Mouse (Mus musculus) layer of hippocampus, adult 9-10 months (tissue): Measurements from ENCODE around the gene Resp18.
"Not testable (repeated sequence)": the region's sequence is repeated elsewhere in the genome, so short reads cannot be mapped to it uniquely, and the experiment has no call there.

Source experiments
- DNase-seq: peaks from one replicate; pipeline ENCODE4 v3.0.0; 2022; ENCODE audit warnings: low spot score

The Resp18 gene

DNA sequence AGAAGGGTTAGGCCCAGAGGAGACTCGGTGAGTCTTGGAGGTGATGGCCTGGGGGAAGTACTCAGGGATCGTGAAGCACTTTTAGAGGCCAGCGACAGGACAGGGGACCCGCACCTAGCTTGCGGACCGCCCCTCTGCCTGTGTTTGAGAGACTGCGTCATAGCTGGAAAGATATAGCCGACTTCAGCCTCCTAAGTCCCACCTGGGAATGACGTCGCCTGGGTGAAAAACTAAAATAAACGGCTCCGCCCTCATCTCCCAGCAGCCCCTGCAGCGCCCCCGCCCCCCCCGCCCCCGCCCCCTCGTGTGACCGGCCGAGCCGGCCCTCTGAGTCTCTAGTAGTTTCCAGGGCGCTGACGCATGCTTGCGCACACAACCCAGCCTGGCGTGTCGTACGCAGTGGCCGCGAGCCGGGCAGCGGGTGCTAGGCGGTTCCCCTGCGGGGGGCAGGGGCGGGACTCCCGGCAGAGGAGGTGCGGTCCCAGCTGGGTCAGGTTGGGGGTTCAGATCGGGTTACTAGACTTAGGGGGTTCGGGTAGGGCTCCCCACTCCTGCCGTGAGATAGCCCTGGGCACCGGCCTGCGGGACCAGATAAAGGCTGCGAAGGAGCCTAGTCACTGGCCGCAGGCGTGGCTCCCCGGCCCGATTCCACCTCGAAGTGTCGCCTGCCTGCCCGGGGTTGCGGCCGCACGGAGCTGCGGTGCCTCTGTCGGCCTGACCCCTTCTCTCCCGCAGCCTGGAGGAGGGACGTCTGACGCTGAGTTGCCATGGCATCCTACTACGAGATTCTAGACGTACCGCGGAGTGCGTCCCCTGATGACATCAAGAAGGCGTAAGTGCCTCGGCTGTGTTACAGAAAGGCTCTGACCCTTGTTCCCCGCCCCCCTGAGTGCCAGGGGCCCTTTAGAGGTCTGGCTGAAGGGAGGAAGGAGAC, 41.8 kb downstream of the Resp18 start, which contains the start of gene Dnajb2:
TSS of gene Dnajb2 (plus strand) at position 290 of the 934 bp plus-strand sequence.
- DNase-seq, result no peak

- DNase-seq, result no peak
These were observed 43.6 kb downstream of the Resp18 start for GRCm38 (mm10) chr1:75234606-75235005.

DNA sequence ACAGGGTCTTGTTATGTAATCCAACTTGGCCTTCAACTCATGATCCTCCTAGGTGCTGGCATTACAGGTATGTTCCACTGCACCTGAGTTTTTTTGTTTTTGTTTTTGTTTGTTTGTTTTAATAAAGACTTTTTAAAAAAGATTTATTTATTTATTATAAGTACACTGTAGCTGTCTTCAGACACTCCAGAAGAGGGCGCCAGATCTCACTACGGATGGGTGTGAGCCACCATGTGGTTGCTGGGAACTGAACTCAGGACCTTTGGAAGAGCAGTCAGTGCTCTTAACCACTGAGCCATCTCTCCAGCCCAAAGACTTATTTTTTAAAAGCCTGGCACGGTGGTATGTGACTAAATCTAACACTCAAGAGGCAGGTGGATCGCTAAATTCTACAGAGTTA, 45.7 kb downstream of the Resp18 start:
- not testable (repeated sequence) for DNase-seq

DNA sequence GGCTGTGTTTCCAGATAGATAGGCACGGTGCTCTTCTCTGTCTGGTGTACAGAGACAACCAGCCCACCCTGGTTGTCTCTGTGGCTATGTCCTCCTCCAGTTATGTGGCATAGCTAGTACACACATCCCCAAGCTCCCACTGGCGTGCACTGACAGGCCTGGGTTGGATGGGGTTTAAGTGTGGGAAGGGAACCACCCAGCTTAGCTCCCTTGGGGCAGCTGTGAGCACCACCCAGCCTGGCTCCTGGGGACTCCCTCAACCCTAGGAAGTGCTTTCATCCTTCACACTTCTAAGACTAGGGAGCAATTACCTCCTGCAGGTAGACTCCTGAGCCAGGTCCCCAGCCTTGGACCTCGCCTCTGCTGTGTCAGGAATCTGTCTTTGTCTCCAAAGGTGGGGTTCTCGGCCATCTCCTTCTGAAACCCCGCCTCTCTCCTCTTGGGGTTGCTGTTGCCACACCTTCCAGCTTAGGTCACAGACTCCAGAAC, 46.5 kb downstream of the Resp18 start, which contains the start of gene A630095N17Rik:
TSS of gene A630095N17Rik (minus strand) at position 439 of the 489 bp plus-strand sequence.
- no peak for DNase-seq

GRCm38 (mm10) chr1:75231224-75231623, 47.0 kb downstream of the Resp18 start:
- DNase-seq, result no peak

DNA sequence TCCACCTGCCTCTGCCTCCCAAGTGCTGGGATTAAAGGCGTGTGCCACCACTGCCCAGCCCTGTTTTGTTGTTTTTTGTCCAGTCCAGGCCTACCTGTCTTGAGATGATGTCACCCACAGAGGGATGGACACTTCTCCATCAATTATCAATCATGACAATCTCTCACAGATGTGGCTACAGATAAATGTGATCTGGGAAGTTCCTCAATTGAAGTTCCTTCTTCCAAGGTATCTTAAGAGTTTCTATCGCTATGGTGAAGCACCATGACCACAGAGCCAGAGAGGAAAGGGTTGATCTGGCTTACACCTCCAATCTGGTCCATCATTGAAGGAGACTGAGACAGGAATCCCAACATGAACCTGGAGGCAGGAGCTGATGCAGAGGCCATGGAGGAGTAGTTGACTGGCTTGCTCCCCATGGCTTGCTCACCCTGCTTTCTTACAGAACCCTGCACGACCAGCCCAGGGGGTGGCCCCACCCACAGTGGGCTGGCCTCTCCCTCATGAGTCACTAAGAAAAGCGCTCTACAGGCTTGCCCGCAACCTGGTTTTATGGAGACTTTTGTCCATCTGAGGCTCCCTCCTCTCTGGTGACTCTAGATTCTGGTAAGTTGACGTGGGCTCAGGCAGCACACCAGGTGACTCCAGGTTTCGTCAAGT, 47.8 kb downstream of the Resp18 start:
- DNase-seq, result no peak

DNA sequence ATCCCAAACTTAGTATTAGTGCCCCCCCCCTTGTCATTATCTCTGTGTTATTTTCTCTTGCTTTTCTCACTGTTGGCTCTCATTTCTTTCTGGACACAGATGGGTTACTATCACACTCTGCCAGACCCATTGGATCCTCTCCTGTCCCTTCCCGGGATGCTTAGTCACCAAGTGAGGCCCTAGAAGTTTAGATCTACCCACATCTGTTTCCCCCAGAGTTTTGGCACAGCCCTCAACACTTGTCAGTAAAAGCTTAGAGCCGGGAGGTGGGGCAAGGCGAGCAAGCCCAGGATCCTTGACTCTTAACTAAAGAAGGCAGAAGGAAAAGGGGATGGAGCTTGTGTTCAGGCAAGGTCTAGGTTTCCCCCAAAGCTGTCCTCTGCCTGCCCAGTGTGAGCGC, 49.1 kb downstream of the Resp18 start:
- DNase-seq, result no peak

- DNase-seq, result no peak
These were observed 50.6 kb downstream of the Resp18 start for GRCm38 (mm10) chr1:75227653-75228052.

DNA sequence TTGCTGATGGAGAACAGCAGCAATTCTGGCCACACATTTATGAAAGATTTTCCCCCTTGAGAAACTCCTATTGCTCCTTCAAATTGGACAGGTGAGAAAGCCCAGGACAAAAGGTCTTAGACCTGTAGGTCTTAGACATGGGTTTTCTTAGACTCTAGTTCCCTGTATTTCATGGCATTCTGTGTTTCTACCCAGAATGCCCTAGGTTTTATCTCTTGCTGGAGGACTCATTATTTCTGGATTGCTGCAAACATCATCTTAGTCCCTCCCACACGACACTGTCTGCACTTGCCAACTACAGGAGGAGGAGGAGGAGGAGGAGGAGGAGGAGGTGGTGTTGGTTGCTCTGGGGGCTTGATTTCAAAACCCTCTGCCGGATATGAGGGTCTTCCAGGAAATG, 52.1 kb downstream of the Resp18 start:
- no peak for DNase-seq

GRCm38 (mm10) chr1:75225473-75225872, 52.7 kb downstream of the Resp18 start:
- DNase-seq, result no peak

DNA sequence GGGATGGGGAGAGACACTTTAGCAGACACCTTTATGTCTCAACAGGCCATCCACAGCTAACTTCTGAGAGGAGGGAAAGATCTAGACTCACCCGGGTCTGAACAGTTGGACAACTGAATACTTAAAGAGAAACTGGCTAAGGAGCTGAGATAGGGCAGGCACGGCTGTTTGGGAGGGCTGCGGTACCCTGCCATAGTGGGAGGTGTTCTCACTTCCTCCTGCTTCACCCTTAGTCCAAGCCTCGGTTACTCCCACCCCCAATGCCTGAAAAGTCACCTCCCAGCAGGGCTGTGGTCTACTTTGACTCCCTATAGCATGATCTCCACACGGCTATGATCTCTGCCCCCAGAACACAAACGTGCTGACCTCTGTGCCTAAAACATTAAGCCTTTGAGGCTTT, 54.7 kb downstream of the Resp18 start:
- DNase-seq, result no peak

- DNase-seq, result no peak
These were observed 55.3 kb downstream of the Resp18 start for GRCm38 (mm10) chr1:75222926-75223325.
